Mouse (Mus musculus): ENCODE data around the gene Enoph1.

DNA sequence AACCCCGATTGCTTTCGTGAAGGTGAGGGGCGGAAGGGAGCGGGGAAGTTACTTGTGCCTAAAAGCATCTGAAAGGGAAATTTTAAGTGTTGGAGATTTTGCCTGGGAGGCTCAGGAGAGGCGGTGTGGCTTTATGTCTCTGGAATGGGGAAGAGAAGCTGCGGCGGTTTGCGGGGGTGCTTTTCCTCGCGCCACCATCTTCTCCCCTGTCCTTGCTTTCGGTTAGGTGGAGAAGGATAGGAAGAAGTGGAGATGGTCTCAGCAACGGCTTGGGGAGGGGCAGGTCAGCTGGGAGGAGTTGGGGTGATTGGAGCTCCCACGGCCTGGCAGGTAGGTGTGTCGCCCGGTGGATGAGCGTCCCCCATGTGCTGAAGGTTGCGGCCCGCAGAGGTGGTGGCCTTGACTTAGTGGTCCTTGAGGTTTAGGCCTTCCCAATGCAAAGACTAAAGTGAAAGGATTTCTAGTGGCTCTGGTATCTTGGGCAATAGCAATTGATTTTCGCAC is 548 bp downstream of the Enoph1 start:
- TF ChIP-seq CTCF (IDR thresholded peaks at IDR 0.05): no peak
- no peak for TF ChIP-seq EP300 (IDR thresholded peaks at IDR 0.05)
